Mouse (Mus musculus): ENCODE results near the gene Hist1h3c.
"Not testable (repeated sequence)": the region's sequence is repeated elsewhere in the genome, so short reads cannot be mapped to it uniquely, and the experiment has no call there.

DNA sequence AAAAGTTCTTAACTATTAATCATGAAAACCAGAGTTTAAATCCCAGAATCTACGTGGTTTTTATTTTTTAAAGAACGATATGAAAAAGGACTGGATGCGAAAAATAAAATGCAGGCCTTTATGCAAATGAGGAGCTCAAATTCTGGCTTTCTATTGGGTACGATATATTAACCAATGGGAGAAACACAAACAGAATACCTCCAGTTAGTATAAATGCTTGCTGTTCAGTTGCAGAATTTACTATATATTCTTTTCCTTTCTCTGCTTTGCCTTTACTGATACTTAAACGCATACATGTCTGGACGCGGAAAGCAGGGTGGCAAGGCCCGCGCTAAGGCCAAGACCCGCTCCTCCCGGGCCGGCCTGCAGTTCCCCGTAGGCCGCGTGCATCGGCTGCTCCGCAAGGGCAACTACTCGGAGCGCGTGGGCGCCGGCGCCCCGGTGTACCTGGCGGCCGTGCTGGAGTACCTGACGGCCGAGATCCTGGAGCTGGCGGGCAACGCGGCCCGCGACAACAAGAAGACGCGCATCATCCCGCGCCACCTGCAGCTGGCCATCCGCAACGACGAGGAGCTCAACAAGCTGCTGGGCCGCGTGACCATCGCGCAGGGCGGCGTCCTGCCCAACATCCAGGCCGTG is 5.6 kb upstream of the Hist1h3c start, which contains the start of gene Hist1h2ab:
- not testable (repeated sequence) for TF ChIP-seq CTCF (IDR thresholded peaks at IDR 0.05; ENCODE audit: control insufficient read depth, insufficient read depth, insufficient replicate concordance, low read depth, low read length)
- TF ChIP-seq POLR2A (IDR thresholded peaks at IDR 0.05; ENCODE audit: control insufficient read depth, low read depth, low read length) = peak; percentile 49; the same call in 1 of the 2 replicates

Data from testis, adult 2 months (tissue).